Mouse (Mus musculus): Measurements from ENCODE around the gene Nfx1.

GRCm38 (mm10) chr4:41056742-41057332 is 86.1 kb downstream of the Nfx1 start:
- TF ChIP-seq CTCF (conservative IDR thresholded peaks at IDR 0.05; ENCODE audit: low read length) (no peak), NANOG (IDR thresholded peaks at IDR 0.05; ENCODE audit: borderline replicate concordance, low read length) (no peak), POU5F1 (IDR thresholded peaks at IDR 0.05; ENCODE audit: borderline replicate concordance, low read length) (no peak)
